Mouse (Mus musculus): ENCODE measurements around the gene Trabd2b.

Gene Trabd2b

GRCm38 (mm10) chr4:114495688-114496426 is 89.3 kb downstream of the Trabd2b start:
- DNase-seq (ENCODE audit: low spot score) = no peak

- DNase-seq (ENCODE audit: low spot score) = no peak
Observed at GRCm38 (mm10) chr4:114499650-114500049, 93.1 kb downstream of the Trabd2b start.

GRCm38 (mm10) chr4:114500317-114500716 is 93.8 kb downstream of the Trabd2b start:
- no peak for DNase-seq (ENCODE audit: low spot score)

- no peak for DNase-seq (ENCODE audit: low spot score)
Observed at GRCm38 (mm10) chr4:114501048-114501447, 94.5 kb downstream of the Trabd2b start.

GRCm38 (mm10) chr4:114501611-114502010 is 95.1 kb downstream of the Trabd2b start:
- DNase-seq (ENCODE audit: low spot score) = no peak

GRCm38 (mm10) chr4:114504227-114505041 is 97.9 kb downstream of the Trabd2b start:
- no peak for DNase-seq (ENCODE audit: low spot score)

GRCm38 (mm10) chr4:114509601-114510000 is 103.1 kb downstream of the Trabd2b start:
- no peak for DNase-seq (ENCODE audit: low spot score)

GRCm38 (mm10) chr4:114511649-114512048 is 105.1 kb downstream of the Trabd2b start:
- no peak for DNase-seq (ENCODE audit: low spot score)

- no peak for DNase-seq (ENCODE audit: low spot score)
Observed at GRCm38 (mm10) chr4:114513149-114513548, 106.6 kb downstream of the Trabd2b start.

GRCm38 (mm10) chr4:114515330-114515771 is 108.8 kb downstream of the Trabd2b start:
- no peak for DNase-seq (ENCODE audit: low spot score)

- DNase-seq (ENCODE audit: low spot score) = no peak
Observed at GRCm38 (mm10) chr4:114516651-114517050, 110.1 kb downstream of the Trabd2b start.

- no peak for DNase-seq (ENCODE audit: low spot score)
Observed at GRCm38 (mm10) chr4:114518061-114518460, 111.5 kb downstream of the Trabd2b start.

- no peak for DNase-seq (ENCODE audit: low spot score)
Observed at GRCm38 (mm10) chr4:114518571-114518970, 112.0 kb downstream of the Trabd2b start.

- no peak for DNase-seq (ENCODE audit: low spot score)
Observed at GRCm38 (mm10) chr4:114519321-114519720, 112.8 kb downstream of the Trabd2b start.

GRCm38 (mm10) chr4:114519966-114520365 is 113.4 kb downstream of the Trabd2b start:
- DNase-seq (ENCODE audit: low spot score) = no peak

- no peak for DNase-seq (ENCODE audit: low spot score)
Observed at GRCm38 (mm10) chr4:114523335-114524188, 117.0 kb downstream of the Trabd2b start.

- DNase-seq (ENCODE audit: low spot score) = no peak
Observed at GRCm38 (mm10) chr4:114531591-114531990, 125.1 kb downstream of the Trabd2b start.

GRCm38 (mm10) chr4:114533894-114534754 is 127.6 kb downstream of the Trabd2b start:
- no peak for DNase-seq (ENCODE audit: low spot score)

- no peak for DNase-seq (ENCODE audit: low spot score)
Observed at GRCm38 (mm10) chr4:114537376-114537974, 131.0 kb downstream of the Trabd2b start.

- no peak for DNase-seq (ENCODE audit: low spot score)
Observed at GRCm38 (mm10) chr4:114540031-114540430, 133.5 kb downstream of the Trabd2b start.

- no peak for DNase-seq (ENCODE audit: low spot score)
Observed at GRCm38 (mm10) chr4:114541221-114541620, 134.7 kb downstream of the Trabd2b start.
